Mouse (Mus musculus): Measurements from ENCODE around the gene Ppp1r13b. TPM values are rescaled to one million over a fixed set of nuclear protein-coding genes. Genes with fewer than 3 reads are reported as not detected.

Ppp1r13b gene
- polyA plus RNA-seq, 1 experiment, result 9.4 TPM

- no peak for TF ChIP-seq CTCF (IDR thresholded peaks at IDR 0.05; ENCODE audit: borderline replicate concordance, insufficient read depth, low read length)
- TF ChIP-seq POLR2A (IDR thresholded peaks at IDR 0.05; ENCODE audit: low read depth, low read length), result no peak
- peak overlapping the region; percentile 30 for H3K27ac ChIP-seq (ENCODE audit: insufficient read depth, low read length)
- H3K4me3 ChIP-seq (ENCODE audit: insufficient read depth, low read length), result no peak overlapping the region
- peaks cover 6% of the 10 kb centered on the region for H3K4me1 ChIP-seq (ENCODE audit: control insufficient read depth, insufficient read depth, low read length)
Measured at GRCm38 (mm10) chr12:111864206-111864824, 43.6 kb downstream of the Ppp1r13b start.

- Histone ChIP-seq H3K4me3 (ENCODE audit: insufficient read depth, low read length) (no peak overlapping the region), H3K27ac (ENCODE audit: insufficient read depth, low read length) (no peak overlapping the region), H3K4me1 (ENCODE audit: control insufficient read depth, insufficient read depth, low read length) (peaks cover 10% of the 10 kb centered on the region)
- TF ChIP-seq POLR2A (IDR thresholded peaks at IDR 0.05; ENCODE audit: low read depth, low read length) (no peak), CTCF (IDR thresholded peaks at IDR 0.05; ENCODE audit: borderline replicate concordance, insufficient read depth, low read length) (no peak)
Measured at GRCm38 (mm10) chr12:111855448-111855847, 52.5 kb downstream of the Ppp1r13b start.

- Histone ChIP-seq H3K4me3 (ENCODE audit: insufficient read depth, low read length) (no peak overlapping the region), H3K4me1 (ENCODE audit: control insufficient read depth, insufficient read depth, low read length) (peaks cover 10% of the 10 kb centered on the region), H3K27ac (ENCODE audit: insufficient read depth, low read length) (no peak overlapping the region)
- no peak for TF ChIP-seq CTCF (IDR thresholded peaks at IDR 0.05; ENCODE audit: borderline replicate concordance, insufficient read depth, low read length)
- TF ChIP-seq POLR2A (IDR thresholded peaks at IDR 0.05; ENCODE audit: low read depth, low read length), result no peak
Measured at GRCm38 (mm10) chr12:111853546-111853945, 54.4 kb downstream of the Ppp1r13b start.

GRCm38 (mm10) chr12:111853011-111853436 is 54.9 kb downstream of the Ppp1r13b start:
- Histone ChIP-seq H3K4me3 (ENCODE audit: insufficient read depth, low read length) (no peak overlapping the region), H3K27ac (ENCODE audit: insufficient read depth, low read length) (no peak overlapping the region), H3K4me1 (ENCODE audit: control insufficient read depth, insufficient read depth, low read length) (peaks cover 10% of the 10 kb centered on the region)
- no peak for TF ChIP-seq POLR2A (IDR thresholded peaks at IDR 0.05; ENCODE audit: low read depth, low read length)
- TF ChIP-seq CTCF (IDR thresholded peaks at IDR 0.05; ENCODE audit: borderline replicate concordance, insufficient read depth, low read length), result no peak

GRCm38 (mm10) chr12:111851745-111852144 is 56.2 kb downstream of the Ppp1r13b start:
- Histone ChIP-seq H3K4me3 (ENCODE audit: insufficient read depth, low read length) (no peak overlapping the region), H3K4me1 (ENCODE audit: control insufficient read depth, insufficient read depth, low read length) (peaks cover 10% of the 10 kb centered on the region), H3K27ac (ENCODE audit: insufficient read depth, low read length) (no peak overlapping the region)
- TF ChIP-seq CTCF (IDR thresholded peaks at IDR 0.05; ENCODE audit: borderline replicate concordance, insufficient read depth, low read length) (no peak), POLR2A (IDR thresholded peaks at IDR 0.05; ENCODE audit: low read depth, low read length) (no peak)

- H3K4me1 ChIP-seq (ENCODE audit: control insufficient read depth, insufficient read depth, low read length), result peaks cover 10% of the 10 kb centered on the region
- no peak for TF ChIP-seq CTCF (IDR thresholded peaks at IDR 0.05; ENCODE audit: borderline replicate concordance, insufficient read depth, low read length)
- TF ChIP-seq POLR2A (IDR thresholded peaks at IDR 0.05; ENCODE audit: low read depth, low read length), result no peak
- H3K4me3 ChIP-seq (ENCODE audit: insufficient read depth, low read length), result no peak overlapping the region
- no peak overlapping the region for H3K27ac ChIP-seq (ENCODE audit: insufficient read depth, low read length)
Measured at GRCm38 (mm10) chr12:111851235-111851634, 56.7 kb downstream of the Ppp1r13b start.

- no peak overlapping the region for H3K27ac ChIP-seq (ENCODE audit: insufficient read depth, low read length)
- peaks cover 6% of the 10 kb centered on the region for H3K4me1 ChIP-seq (ENCODE audit: control insufficient read depth, insufficient read depth, low read length)
- TF ChIP-seq POLR2A (IDR thresholded peaks at IDR 0.05; ENCODE audit: low read depth, low read length) (no peak), CTCF (IDR thresholded peaks at IDR 0.05; ENCODE audit: borderline replicate concordance, insufficient read depth, low read length) (no peak)
- H3K4me3 ChIP-seq (ENCODE audit: insufficient read depth, low read length), result no peak overlapping the region
Measured at GRCm38 (mm10) chr12:111848300-111848798, 59.6 kb downstream of the Ppp1r13b start.

- Histone ChIP-seq H3K27ac (ENCODE audit: insufficient read depth, low read length) (no peak overlapping the region), H3K4me1 (ENCODE audit: control insufficient read depth, insufficient read depth, low read length) (peaks cover 2% of the 10 kb centered on the region; the same call in 1 of the 2 replicates), H3K4me3 (ENCODE audit: insufficient read depth, low read length) (no peak overlapping the region)
- no peak for TF ChIP-seq POLR2A (IDR thresholded peaks at IDR 0.05; ENCODE audit: low read depth, low read length)
- no peak for TF ChIP-seq CTCF (IDR thresholded peaks at IDR 0.05; ENCODE audit: borderline replicate concordance, insufficient read depth, low read length)
Measured at GRCm38 (mm10) chr12:111846815-111847214, 61.1 kb downstream of the Ppp1r13b start.

- Histone ChIP-seq H3K4me3 (ENCODE audit: insufficient read depth, low read length) (no peak overlapping the region), H3K4me1 (ENCODE audit: control insufficient read depth, insufficient read depth, low read length) (no peaks in the 10 kb centered on the region), H3K27ac (ENCODE audit: insufficient read depth, low read length) (no peak overlapping the region)
- TF ChIP-seq CTCF (IDR thresholded peaks at IDR 0.05; ENCODE audit: borderline replicate concordance, insufficient read depth, low read length) (no peak), POLR2A (IDR thresholded peaks at IDR 0.05; ENCODE audit: low read depth, low read length) (no peak)
Measured at GRCm38 (mm10) chr12:111845953-111846352, 62.0 kb downstream of the Ppp1r13b start.

GRCm38 (mm10) chr12:111843470-111843869 is 64.4 kb downstream of the Ppp1r13b start:
- Histone ChIP-seq H3K4me1 (ENCODE audit: control insufficient read depth, insufficient read depth, low read length) (no peaks in the 10 kb centered on the region), H3K4me3 (ENCODE audit: insufficient read depth, low read length) (no peak overlapping the region)
- no peak for TF ChIP-seq POLR2A (IDR thresholded peaks at IDR 0.05; ENCODE audit: low read depth, low read length)
- no peak for TF ChIP-seq CTCF (IDR thresholded peaks at IDR 0.05; ENCODE audit: borderline replicate concordance, insufficient read depth, low read length)

More at GRCm38 (mm10) chr12:111843470-111843869, 64.4 kb downstream of the Ppp1r13b start:
- no peak overlapping the region for H3K27ac ChIP-seq (ENCODE audit: insufficient read depth, low read length)
